Mouse (Mus musculus): ENCODE data around the gene Rufy2.

The Rufy2 gene

DNA sequence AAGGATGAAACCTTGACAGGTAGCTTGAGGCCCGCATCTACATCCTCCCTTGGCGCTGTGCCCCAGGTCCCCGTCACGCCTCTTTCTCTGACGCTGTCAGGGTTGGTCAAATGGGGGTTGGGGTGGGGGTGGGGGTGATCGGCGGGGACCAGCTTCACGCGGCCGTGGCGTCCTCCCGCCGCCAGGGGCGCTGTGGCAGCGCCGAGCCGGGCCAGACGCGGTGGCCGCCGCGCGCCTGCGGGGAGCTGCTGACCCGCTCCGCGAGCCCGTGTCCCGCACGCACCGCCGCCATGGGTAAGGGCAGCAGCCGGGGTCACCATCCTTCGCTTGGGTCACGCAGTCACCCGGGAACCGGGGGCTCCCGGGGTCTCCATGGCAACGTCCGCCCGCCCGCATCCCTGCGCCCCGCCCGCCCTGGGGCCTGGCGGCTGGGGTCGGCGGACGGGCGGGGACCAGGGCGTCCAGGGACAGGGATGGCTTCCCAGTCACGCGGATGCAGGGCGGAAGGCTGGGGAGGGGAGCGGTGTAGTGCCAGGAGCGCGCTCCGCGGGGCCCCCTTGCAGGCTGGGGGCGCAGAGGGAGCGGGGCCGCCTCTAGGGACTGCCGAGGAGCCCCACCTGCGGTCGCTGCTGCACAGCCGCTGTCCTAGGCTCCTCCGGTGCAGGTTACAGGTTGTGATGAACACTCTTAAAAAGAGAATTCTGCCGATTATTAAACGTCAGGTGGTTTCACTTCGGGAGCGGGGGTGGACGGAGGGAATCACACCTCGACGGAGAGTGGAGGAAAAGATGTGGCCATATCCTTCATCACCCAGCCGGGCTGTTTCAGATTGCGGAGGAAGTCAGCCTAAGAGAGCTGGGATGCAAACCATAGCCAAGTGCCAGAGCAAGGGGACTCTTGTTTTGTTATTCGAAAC is at the start of gene Rufy2:
TSS of gene Rufy2 (plus strand) at position 185 of the 916 bp plus-strand sequence.
- in situ Hi-C loops (cut with MboI, MseI) = no loop called here

GRCm38 (mm10) chr10:62932381-62932780 is 47.6 kb upstream of the Rufy2 start:
- in situ Hi-C loops (cut with MboI, MseI) = no loop called here

GRCm38 (mm10) chr10:62944975-62945580 is 34.9 kb upstream of the Rufy2 start:
- in situ Hi-C loops (cut with MboI, MseI) = no loop called here

DNA sequence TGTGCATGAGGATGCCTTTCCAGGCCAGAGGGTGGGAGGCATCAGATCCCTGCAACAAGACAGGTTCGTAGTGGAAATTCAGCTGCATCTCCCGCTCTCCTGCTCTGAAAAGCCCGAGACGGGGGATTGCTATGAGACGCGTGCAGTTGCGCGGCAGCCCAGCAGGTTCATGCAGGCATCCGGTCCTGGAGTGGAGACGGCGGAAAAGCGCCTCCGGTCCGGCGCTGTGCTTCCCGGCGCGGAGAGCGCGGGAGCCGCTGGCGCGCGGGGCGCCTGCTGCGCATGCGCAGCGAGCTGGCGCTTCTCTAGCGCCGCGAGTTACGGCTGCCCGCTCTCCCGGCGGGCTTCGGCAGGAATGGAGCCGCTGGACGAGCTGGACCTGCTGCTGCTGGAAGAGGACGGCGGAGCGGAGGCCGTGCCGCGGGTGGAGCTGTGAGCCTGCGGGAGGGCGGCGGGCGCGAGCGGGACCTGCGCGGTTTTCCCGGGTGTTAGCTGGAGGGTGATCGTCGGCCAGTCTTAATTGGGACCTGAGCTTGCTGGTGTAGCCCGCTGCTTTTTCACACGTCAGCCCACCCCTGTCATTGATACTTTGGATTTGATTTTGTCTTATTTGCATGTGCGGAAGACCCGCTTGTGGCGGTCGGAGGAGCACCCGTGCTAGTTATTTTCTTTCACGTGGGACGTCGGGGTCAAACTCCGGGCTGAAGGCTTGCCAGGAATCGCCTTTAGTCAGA is 33.1 kb upstream of the Rufy2 start, which contains the start of gene Dna2:
TSS of gene Dna2 (plus strand) at position 289 of the 734 bp plus-strand sequence.
- in situ Hi-C loops (cut with MboI, MseI) = no loop called here

DNA sequence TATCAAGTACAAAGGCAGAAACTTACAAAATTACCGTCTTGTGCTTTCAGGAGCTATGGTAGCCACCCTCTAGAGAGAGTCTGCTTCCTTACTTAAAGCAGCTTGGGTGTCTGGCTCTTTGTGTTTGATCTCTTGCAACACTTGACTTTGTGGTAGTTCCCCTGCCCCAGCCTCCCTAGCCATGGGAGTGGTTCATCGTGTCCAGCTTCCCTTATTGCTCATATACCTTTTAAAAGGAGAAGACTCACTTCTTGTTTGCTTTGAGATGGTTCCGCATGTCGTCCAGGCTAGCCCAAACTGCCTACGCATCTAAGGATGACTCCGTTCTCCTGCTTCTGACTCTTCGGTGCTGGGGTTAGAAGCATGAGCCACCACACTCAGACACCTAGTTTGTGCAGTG is 31.5 kb upstream of the Rufy2 start:
- in situ Hi-C loops (cut with MboI, MseI) = no loop called here

DNA sequence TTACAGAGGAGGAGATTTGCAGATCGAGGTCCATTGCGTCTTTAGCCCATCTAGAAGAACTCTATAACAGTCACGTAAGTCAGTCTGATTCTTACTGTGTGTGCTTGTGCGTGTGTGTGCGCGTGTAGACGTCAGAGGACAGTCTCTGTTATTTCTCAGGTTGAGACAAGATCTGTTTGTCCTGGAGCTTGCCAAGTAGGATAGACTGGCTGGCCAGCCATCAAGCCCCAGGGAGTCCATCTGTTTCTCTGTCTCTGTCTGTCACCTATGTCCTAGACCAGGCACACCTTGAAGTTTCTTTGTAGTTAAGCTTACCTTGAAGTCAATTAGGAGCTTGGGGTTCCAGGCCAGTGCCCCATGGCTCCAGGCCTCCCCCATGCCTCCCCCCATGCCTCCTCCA is 16.1 kb upstream of the Rufy2 start:
- in situ Hi-C loops (cut with MboI, MseI) = no loop called here

DNA sequence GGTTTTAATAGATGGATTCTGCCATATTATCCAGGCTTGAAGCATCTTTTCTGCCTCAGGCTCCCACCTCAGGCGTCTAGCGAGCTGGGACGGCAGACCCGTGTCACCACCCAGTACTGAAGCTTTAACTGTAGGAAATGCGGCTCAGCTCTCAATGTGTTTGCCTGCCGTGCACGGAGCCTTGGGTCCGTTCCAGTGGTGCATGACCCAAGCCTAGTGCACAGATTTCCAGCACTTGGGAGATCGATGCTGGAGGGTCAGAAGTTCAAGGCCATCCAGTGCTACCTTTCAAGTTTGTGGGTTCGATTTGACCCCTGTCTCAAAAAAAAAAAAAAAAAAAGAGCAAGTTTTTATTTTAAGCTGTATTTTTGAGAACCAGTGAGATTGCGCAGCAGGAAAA is 14.2 kb upstream of the Rufy2 start:
- in situ Hi-C loops (cut with MboI, MseI) = no loop called here

GRCm38 (mm10) chr10:62966291-62966690 is 13.7 kb upstream of the Rufy2 start:
- in situ Hi-C loops (cut with MboI, MseI) = no loop called here

DNA sequence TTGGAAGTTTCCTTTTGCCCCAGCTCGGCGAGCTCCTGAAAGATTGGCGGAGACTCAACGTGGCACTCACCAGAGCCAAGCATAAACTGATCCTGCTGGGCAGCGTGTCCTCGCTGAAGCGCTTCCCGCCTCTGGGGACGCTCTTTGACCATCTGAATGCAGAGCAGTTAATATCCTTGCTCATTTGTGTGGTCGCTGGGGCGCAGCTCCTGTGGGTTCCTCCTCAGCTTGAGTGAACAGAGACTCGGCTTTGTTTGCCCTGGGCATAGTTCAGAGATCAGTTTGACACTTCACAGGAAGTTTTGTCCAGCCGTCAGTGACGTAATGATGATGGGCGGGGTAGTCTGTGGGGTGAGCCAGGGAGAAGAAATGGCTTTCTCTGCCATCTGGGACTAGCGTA is 8.2 kb upstream of the Rufy2 start:
- in situ Hi-C loops (cut with MboI, MseI) = no loop called here

GRCm38 (mm10) chr10:62979667-62980038 is 370 bp upstream of the Rufy2 start:
- in situ Hi-C loops (cut with MboI, MseI) = no loop called here

DNA sequence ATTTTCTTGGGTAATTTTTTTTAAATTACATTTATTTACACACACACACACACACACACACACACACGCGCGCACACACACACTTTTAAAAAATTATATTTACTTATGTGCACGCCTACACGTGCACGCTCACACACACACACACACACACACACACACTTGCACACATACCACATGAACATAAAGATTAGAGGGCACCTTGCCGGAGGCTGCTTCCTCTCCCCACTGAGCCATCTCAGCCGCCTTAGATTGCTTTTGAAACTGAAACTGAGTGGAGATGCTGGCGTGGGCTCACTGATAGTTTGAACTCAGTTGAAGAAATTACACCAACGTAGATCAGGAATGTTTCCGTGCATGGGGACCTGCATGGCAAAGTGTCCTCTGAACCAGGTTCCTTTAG is 4.0 kb downstream of the Rufy2 start:
- in situ Hi-C loops (cut with MboI, MseI) = no loop called here

GRCm38 (mm10) chr10:62984495-62984894 is 4.5 kb downstream of the Rufy2 start:
- in situ Hi-C loops (cut with MboI, MseI) = no loop called here

DNA sequence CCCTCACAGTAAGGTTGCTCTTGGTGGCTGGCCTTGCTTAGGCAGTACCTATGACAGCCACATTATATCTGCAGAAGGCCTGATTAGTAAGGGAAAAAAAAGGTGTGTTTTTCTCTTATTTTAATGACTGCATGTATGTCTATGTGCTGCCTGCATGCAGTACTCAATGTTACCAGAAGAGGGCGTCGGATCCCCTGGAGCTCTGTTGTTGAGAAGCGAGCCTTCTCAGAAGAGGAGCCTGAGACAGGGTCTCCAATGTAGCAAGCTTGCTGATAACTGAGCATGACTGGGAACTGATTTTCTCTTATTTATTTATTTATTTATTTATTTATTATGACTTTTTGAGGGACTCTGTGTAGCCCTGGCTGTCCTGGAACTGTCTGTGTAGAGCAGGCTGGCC is 7.3 kb downstream of the Rufy2 start:
- in situ Hi-C loops (cut with MboI, MseI) = no loop called here

- in situ Hi-C loops (cut with MboI, MseI) = no loop called here
Measured at GRCm38 (mm10) chr10:62990636-62991035, 10.6 kb downstream of the Rufy2 start.

DNA sequence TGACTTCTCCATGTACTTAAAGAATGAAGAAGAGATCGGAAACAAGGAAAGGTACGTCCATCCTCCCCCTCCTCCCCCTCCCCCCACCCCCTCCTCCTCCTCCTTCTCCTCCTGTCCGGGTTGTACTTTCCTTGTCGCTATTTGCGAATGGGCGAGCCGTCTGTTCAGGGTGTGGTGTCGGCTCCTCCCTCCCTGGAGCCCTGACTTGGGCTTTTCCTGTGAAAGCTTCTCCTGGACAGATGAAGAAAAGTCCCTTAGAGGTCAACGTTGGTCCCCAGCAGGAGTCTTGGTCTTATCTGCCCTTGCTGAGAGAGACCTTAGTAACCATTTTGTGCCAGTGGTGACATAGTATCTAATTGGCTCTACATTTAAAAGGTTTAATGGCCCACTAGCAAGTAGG is 14.0 kb downstream of the Rufy2 start:
- in situ Hi-C loops (cut with MboI, MseI) = no loop called here

GRCm38 (mm10) chr10:63000584-63000983 is 20.6 kb downstream of the Rufy2 start:
- in situ Hi-C loops (cut with MboI, MseI) = loop anchor here (5.0 kb wide), 1 partner anchor 238 kb away; no protein-coding TSS in a partner anchor

GRCm38 (mm10) chr10:63003252-63003651 is 23.2 kb downstream of the Rufy2 start:
- in situ Hi-C loops (cut with MboI, MseI) = loop anchor here (5.0 kb wide), 1 partner anchor 241 kb away; no protein-coding TSS in a partner anchor

DNA sequence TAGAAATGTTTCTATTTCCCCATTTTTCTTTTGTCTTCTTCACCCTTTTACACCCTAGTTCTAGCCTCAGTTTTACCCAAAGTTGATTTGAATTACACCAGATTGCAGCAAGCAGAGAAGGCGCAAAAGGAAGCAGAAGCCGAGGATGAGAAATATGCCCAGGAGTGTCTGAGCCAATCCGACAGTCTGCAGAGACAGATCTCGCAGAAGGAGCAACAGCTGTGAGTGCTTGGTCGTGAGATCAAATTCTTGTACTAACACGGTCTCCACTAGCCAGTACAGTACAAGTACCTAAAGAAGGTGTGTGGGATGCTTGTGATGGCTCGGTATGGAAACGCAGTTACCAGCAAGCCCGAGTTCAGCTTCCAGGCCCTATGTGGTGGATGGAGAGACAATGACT is 24.5 kb downstream of the Rufy2 start:
- in situ Hi-C loops (cut with MboI, MseI) = loop anchor here (5.0 kb wide), 1 partner anchor 242 kb away; no protein-coding TSS in a partner anchor

GRCm38 (mm10) chr10:63008193-63008592 is 28.2 kb downstream of the Rufy2 start:
- in situ Hi-C loops (cut with MboI, MseI) = no loop called here

- in situ Hi-C loops (cut with MboI, MseI) = no loop called here
Measured at GRCm38 (mm10) chr10:63010268-63010667, 30.2 kb downstream of the Rufy2 start.

DNA sequence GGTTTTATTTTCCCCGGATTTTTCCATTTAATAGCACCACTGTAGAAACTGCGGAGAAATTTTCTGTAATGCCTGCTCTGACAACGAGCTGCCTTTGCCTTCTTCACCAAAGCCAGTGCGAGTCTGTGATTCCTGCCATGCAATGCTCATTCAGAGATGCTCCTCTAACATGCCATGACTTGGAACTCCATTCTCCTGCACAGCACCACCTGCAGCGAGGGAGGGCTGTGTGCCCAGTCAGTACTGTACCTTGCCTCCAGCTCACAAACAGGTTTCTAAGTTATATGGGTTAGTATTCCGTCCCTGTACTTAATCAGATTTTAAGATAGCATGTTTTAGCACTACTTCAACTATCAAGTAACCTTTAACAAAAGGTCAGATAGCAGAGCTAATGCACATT is 31.5 kb downstream of the Rufy2 start:
- in situ Hi-C loops (cut with MboI, MseI) = no loop called here

GRCm38 (mm10) chr10:63013476-63013875 is 33.5 kb downstream of the Rufy2 start:
- in situ Hi-C loops (cut with MboI, MseI) = no loop called here

Measured in T-helper 2 cell (primary cell).